Mouse (Mus musculus) thymus, postnatal 14 days (tissue): ENCODE results near the gene Usp36.

Experiments used
- DNase-seq: peaks from one replicate; pipeline ENCODE4 v3.0.0; 2021

The Usp36 gene

DNA sequence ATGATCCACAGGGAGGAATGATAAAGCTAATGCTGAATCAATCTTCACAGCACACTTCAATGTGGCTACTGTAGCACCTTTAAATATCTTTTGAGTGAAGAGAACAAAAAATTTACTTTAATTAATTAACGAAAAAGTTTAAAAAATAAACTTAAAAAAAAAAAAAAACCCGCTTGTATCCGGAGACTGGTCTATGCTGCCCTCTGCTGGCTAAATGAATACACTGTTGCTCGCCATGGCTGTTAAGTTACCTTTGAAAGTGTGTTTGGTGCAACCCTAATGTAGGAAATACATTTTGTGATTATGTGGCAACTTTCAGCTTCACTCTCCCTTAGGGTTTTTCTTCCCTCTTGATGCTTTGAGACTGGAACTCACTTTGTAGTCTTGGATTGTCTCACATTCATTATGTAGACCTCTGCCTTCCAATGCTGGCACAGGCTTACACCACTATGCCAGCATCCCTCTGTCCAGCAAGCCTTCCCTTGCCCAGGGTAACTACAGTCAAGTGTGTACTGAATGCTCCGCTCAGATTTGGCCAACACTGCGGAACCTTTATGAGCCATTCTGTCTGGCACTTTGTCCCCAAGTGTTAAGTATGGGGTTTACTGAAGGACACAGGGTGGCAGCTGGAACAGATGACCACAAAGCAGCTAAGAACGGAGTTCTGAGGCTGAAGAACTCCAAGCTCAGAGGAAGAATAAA is 69.3 kb downstream of the Usp36 start:
- DNase-seq, result peak; percentile 84

DNA sequence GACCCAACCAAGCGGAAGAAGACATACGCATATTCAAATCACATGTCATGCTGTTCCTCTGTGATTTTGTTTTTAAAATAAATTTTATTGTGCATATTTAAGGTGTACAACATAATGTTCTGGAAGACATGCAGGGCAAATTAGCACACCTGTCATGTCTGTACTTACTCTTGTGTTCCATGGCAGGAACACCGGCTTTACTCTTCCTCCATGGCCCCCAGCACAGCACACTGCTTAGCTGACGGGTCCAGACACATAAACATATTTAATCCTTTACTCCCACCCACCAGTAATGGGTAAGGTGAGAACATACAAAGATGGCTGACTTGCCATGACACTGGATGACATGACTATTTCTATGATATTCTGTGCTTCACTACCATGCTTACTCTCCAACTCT is 71.0 kb downstream of the Usp36 start:
- DNase-seq, result no peak

DNA sequence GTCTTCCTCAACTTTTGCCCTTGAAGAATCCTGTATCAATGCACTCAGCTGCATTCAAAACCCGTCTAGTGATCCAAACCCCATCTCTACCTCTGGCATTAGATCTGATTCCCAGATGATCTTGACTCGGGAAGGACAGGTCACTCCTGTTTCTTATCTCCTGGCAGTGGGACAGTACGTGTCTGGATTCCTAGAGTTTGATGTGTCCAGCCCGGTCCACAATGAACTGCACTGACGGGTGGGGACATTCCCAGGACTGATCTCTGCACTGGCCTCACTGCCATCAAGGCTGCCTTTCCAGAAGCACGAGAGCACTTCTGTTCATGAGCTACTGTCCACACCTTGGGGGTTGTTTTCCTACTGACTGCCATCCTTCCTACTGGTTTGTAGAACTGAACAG is 73.6 kb downstream of the Usp36 start:
- DNase-seq, result no peak

DNA sequence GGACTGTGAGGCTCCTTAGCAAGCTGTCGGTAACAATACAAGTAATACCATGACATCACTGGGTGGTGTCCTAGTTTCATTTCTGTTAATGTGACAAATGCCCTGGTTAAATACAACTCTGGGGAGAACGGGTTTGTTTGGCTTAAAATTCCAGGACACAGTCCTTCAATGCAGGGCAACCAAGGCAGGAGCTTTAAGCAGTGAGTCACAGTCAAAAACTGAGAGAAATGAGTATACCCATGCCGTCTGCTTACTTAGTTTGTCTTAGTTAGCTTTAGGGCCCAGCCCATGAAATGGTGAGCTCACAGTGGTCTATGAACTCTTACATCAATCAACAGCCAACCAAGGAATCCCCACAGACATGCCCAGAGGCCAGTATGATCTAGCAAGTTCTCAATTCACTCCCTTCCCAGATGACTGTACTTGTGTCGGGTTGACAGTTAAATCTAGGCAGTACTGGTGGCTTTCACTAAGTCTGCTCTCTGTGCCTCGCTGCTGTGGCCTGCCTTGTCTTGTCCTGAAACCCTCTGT is 74.1 kb downstream of the Usp36 start:
- no peak for DNase-seq

DNA sequence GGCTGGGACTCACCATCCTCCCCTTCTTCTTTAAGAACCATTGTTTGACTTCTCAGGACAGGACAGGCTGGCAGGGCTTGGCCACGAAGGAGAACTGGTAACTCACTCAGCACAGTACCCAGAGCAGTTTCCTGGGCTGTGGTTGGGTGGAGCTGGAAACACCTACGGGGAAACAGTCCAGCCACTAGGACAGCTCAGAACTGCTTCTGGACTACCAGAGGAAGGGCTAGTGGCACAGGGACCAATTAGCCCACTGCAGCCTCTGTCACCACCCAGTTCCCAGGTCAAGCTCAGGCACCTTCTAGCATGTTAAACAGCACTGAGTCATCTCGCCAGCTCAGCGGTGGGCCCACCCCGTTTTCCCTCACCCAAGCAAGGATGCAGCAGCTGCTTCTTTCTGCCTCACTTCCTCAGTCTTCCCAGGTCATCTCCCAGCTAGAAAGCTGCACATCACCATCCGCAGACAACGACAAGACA is 77.4 kb downstream of the Usp36 start:
- no peak for DNase-seq

DNA sequence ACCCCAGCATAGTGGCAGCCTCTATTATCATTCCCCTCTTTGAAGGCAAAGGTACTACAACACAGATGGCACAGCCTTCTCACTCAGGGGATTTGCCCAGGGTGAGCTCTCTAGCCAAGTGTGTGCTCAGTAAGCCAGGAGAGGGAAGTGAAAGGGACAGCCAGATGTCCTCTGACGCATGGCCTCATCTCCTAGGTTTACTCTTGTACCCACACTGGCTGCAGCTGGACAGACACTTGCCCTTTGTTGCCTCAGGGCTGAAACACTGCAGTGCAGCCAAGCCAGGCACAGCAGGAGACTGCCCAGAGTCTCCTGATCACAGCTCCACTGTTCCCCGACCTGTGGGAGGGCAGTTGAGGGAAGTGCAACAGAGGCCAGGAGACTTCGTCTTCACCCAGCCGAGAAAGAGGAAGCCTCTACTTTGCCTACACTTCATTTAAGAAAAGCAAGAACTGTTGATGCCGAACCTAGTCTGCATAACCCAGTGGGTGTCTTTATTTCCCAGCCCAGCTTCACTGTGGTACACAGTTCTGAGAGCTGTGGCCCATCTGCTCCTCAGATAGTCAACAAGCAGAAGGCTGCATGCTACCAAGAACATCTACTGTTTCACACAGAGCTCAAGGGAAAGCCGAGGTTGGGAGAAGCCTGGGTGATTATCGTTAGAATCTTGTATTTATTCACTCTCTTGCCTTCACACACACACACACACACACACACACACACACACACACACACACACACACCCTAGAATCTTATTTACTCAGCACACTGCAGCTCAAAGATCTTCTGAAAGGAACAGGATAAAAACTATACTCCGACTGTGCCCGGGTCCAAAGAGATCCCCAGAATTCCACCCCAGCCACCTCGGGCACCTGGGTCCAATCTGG is 78.1 kb downstream of the Usp36 start:
- no peak for DNase-seq

DNA sequence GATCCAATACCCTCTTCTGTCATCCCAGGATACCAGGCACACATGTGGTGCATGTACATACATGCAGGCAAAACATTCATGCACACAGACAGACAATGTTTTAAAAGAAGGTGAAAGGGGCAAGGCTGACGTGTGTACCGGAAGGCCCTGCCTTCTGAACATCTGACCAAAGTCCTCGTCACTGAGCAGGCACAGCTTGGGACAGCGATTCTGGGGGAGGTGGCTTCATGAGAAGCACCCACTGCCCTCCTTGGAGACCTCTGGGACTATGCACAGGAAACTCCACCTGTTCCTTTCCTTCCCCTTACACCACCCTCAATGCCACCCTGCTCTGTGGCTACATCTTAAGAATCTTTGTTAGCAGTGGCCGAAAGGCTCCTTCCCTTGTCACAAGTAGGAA is 79.1 kb downstream of the Usp36 start:
- DNase-seq, result no peak

DNA sequence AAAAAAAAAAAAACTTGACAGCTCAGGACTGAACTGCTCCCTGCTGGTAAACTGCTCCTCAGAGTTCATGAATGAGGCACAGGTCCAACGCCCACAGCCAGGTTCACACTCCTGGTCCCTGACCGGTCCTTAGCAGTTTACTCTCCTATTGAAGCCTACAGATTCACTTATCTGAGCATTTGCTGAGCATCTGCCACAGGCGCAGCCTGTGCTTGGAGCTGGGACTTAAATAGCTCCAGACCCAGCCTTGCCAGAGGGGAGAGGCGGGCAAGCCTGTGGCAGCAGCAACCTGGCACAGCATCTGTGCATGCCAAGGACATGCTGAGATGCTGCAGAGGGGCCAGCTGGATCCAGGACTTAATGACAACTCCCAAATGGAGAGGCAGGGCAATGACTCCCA is 79.9 kb downstream of the Usp36 start:
- DNase-seq, result no peak
